Mouse (Mus musculus) heart, embryonic 15.5 days (tissue): ENCODE measurements around the gene Clec11a. TPM values are rescaled to one million over a fixed set of nuclear protein-coding genes. Genes with fewer than 3 reads are reported as not detected.

ENCODE experiments used
- ATAC-seq: fragments of 200-750 bp; cut with Nextera tagmentation; replicated peaks from 2 replicates; pipeline ENCODE4 v1.8.0; 2017; ENCODE audit warnings: low read depth, moderate TSS enrichment; ENCODE audit not compliant: insufficient number of reproducible peaks, insufficient read depth, low FRiP score
- H3K27ac ChIP-seq: fragments of 300-500 bp; sonication (generic); 2 replicates; pipeline ENCODE4 v1.5.1; 2015; ENCODE audit warnings: mild to moderate bottlenecking, inconsistent platforms
- H3K27me3 ChIP-seq: fragments of 300-500 bp; sonication (generic); 2 replicates; pipeline ENCODE4 v1.6.1; 2015; ENCODE audit warnings: inconsistent platforms
- H3K36me3 ChIP-seq: fragments of 300-500 bp; sonication (generic); 2 replicates; pipeline ENCODE4 v1.6.1; 2015; ENCODE audit warnings: mild to moderate bottlenecking, inconsistent platforms
- H3K4me1 ChIP-seq: fragments of 300-500 bp; sonication (generic); replicated peaks from 2 replicates; pipeline ENCODE4 v1.6.1; 2015; ENCODE audit warnings: inconsistent platforms
- H3K4me2 ChIP-seq: fragments of 300-500 bp; sonication (generic); 2 replicates; pipeline ENCODE4 v1.6.1; 2015; ENCODE audit warnings: inconsistent platforms, mild to moderate bottlenecking, moderate library complexity
- H3K4me3 ChIP-seq: fragments of 300-500 bp; sonication (generic); 2 replicates; pipeline ENCODE4 v1.5.1; 2015; ENCODE audit warnings: mild to moderate bottlenecking, inconsistent platforms
- H3K9ac ChIP-seq: fragments of 300-500 bp; sonication (generic); 2 replicates; pipeline ENCODE4 v1.6.1; 2015; ENCODE audit warnings: mild to moderate bottlenecking, inconsistent platforms
- H3K9me3 ChIP-seq: fragments of 300-500 bp; sonication (generic); replicated peaks from 2 replicates; pipeline ENCODE4 v1.6.1; 2016; ENCODE audit warnings: inconsistent platforms
- WGBS: fragments of 180-500 bp; shearing (Covaris S2); methylation state at CpG from one replicate; pipeline ENCODE4 v1.1.7; 2015; ENCODE audit warnings: mixed read lengths; 5-methylcytosine and 5-hydroxymethylcytosine counted together
- polyA plus RNA-seq: library from polyadenylated mRNA; unstranded; fragments of >200 nt; fragmentation: Nextera tagmentation; extraction: Ambion mirVana; gene quantifications from 2 replicates; pipeline ENCODE4 v1.2.1, GENCODE M21; 2015

The Clec11a gene
- polyA plus RNA-seq, 1 experiment from 2014 or later, result 1.0 TPM

DNA sequence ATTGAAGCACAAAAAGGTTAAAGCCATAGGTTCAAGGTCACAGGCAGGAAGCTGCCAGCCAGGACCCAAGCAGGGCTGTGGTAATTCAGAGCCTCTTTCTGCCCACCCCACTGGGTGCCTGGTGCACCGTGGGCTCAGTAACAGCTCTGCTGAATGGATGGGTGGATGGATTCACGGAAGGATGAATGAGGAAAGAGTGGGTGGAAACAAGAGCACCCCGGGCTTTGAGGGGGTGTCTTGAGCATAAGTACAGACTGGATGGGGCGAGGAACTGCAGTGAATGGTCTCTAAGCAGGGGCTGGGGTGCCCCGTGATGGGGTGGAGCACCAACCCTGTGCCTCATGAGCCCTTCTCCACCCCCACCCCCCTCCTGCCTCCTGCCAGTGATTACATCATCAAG, 35.0 kb upstream of the Clec11a start:
- H3K4me1 ChIP-seq, result peaks cover 12% of the 10 kb centered on the region
- H3K27ac ChIP-seq, result no peak overlapping the region
- no peak overlapping the region for H3K4me2 ChIP-seq
- no peaks in the 10 kb centered on the region for H3K9me3 ChIP-seq
- WGBS, result 63% methylated on average over 5 of the region's 5 CpGs
- no peak overlapping the region for H3K4me3 ChIP-seq
- no peak overlapping the region for H3K9ac ChIP-seq
- no peak for ATAC-seq
- no peaks in the 10 kb centered on the region for H3K36me3 ChIP-seq
- peaks cover 86% of the 10 kb centered on the region for H3K27me3 ChIP-seq

GRCm38 (mm10) chr7:44341119-44341518, 34.4 kb upstream of the Clec11a start:
- 64% methylated on average over 10 of the region's 10 CpGs for WGBS
- no peaks in the 10 kb centered on the region for H3K9me3 ChIP-seq
- peaks cover 12% of the 10 kb centered on the region for H3K4me1 ChIP-seq
- no peaks in the 10 kb centered on the region for H3K36me3 ChIP-seq
- H3K9ac ChIP-seq, result no peak overlapping the region
- H3K4me2 ChIP-seq, result no peak overlapping the region
- no peak overlapping the region for H3K4me3 ChIP-seq
- peaks cover 88% of the 10 kb centered on the region for H3K27me3 ChIP-seq
- H3K27ac ChIP-seq, result no peak overlapping the region
- no peak for ATAC-seq

- Histone ChIP-seq H3K9me3 (no peaks in the 10 kb centered on the region), H3K4me3 (no peak overlapping the region), H3K36me3 (no peaks in the 10 kb centered on the region), H3K4me1 (peaks cover 20% of the 10 kb centered on the region), H3K4me2 (no peak overlapping the region), H3K9ac (no peak overlapping the region), H3K27me3 (peaks cover 88% of the 10 kb centered on the region), H3K27ac (no peak overlapping the region)
- no peak for ATAC-seq
- 57% methylated on average over 6 of the region's 6 CpGs for WGBS
These were observed 33.5 kb upstream of the Clec11a start for GRCm38 (mm10) chr7:44340226-44340625.

DNA sequence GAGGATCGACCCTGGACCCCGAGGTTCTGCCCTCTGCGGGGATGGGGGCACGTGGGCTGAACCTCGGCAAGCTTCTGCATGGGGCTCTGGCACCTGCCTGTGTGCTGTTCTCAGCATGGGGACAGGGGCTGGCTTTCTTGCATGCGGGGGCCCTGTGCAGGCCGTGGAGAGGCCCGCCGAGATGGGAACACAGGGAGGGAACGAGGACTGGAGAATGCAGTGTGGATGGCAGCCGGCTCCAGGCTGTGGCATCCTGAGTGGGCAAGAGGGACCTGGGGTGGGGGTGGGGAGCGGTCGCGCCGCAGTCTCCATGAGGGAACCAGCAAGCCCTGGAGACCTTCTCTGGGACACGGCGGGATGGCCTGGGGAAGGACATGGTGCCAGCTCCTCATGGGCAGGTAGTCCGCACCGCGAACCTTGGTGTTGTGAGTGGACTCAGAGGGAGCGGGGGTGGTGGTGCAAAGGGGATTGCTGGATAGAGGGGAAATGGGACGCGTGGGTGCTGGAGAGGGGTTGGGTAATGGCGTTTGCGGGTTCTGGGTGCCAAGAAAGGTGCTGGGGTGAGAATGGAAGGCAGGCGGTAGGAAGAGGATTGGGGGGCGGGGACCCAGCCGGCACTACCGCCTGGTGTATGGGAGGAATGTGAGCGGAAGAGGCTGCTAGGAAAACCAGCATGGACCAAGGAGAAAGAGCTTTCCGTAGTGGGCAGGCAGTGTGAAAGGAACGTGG, 30.6 kb upstream of the Clec11a start:
- WGBS, result 5% methylated on average over 32 of the region's 32 CpGs
- H3K4me2 ChIP-seq, result no peak overlapping the region
- H3K36me3 ChIP-seq, result no peaks in the 10 kb centered on the region
- H3K27me3 ChIP-seq, result peaks cover 91% of the 10 kb centered on the region
- no peak overlapping the region for H3K27ac ChIP-seq
- ATAC-seq, result no peak
- H3K9me3 ChIP-seq, result no peaks in the 10 kb centered on the region
- H3K4me1 ChIP-seq, result peaks cover 12% of the 10 kb centered on the region
- H3K9ac ChIP-seq, result no peak overlapping the region
- H3K4me3 ChIP-seq, result no peak overlapping the region

- Histone ChIP-seq H3K9me3 (no peaks in the 10 kb centered on the region), H3K27me3 (peaks cover 85% of the 10 kb centered on the region), H3K27ac (no peak overlapping the region), H3K4me2 (peak overlapping the region; percentile 65), H3K36me3 (no peaks in the 10 kb centered on the region), H3K9ac (no peak overlapping the region), H3K4me1 (peaks cover 9% of the 10 kb centered on the region), H3K4me3 (peak overlapping the region; percentile 41)
- no peak for ATAC-seq
- 4% methylated on average over 43 of the region's 54 CpGs for WGBS
These were observed 29.6 kb upstream of the Clec11a start for GRCm38 (mm10) chr7:44336046-44337021.

GRCm38 (mm10) chr7:44335031-44335878, 28.6 kb upstream of the Clec11a start:
- peak overlapping the region; percentile 65 for H3K4me2 ChIP-seq
- peak overlapping the region; percentile 41 for H3K4me3 ChIP-seq
- no peaks in the 10 kb centered on the region for H3K9me3 ChIP-seq
- H3K27ac ChIP-seq, result no peak overlapping the region
- peaks cover 82% of the 10 kb centered on the region for H3K27me3 ChIP-seq
- no peaks in the 10 kb centered on the region for H3K36me3 ChIP-seq
- ATAC-seq, result peak; percentile 44; the same call in 1 of the 2 replicates
- H3K4me1 ChIP-seq, result peaks cover 9% of the 10 kb centered on the region
- WGBS, result 7% methylated on average over 23 of the region's 40 CpGs
- no peak overlapping the region for H3K9ac ChIP-seq

GRCm38 (mm10) chr7:44334139-44334538, 27.4 kb upstream of the Clec11a start:
- Histone ChIP-seq H3K4me1 (peaks cover 9% of the 10 kb centered on the region), H3K4me2 (no peak overlapping the region), H3K27ac (no peak overlapping the region), H3K27me3 (peaks cover 80% of the 10 kb centered on the region), H3K9ac (no peak overlapping the region), H3K36me3 (no peaks in the 10 kb centered on the region), H3K4me3 (no peak overlapping the region), H3K9me3 (no peaks in the 10 kb centered on the region)
- ATAC-seq, result no peak
- 52% methylated on average over 14 of the region's 14 CpGs for WGBS

DNA sequence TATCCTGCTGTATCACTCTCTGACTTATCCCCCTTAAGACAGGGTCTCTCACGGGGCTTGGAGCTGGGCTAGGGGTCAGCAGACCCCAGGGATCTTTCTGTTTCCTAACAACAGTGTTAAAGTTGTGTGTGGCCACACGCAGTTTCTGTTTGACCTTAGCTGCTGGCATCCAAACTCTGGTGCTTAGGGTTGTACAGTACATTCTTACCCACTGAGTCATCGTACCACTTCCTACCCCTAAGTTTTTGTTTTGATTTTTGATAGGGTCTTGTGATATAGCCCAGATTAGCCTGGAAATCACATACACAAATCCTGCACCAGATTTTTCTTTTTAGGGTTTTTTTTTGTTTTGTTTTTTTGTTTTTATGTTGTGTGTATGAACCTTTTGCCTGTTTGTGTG, 25.6 kb upstream of the Clec11a start:
- H3K36me3 ChIP-seq, result no peaks in the 10 kb centered on the region
- 41% methylated on average over 3 of the region's 3 CpGs for WGBS
- H3K27me3 ChIP-seq, result peaks cover 75% of the 10 kb centered on the region

DNA sequence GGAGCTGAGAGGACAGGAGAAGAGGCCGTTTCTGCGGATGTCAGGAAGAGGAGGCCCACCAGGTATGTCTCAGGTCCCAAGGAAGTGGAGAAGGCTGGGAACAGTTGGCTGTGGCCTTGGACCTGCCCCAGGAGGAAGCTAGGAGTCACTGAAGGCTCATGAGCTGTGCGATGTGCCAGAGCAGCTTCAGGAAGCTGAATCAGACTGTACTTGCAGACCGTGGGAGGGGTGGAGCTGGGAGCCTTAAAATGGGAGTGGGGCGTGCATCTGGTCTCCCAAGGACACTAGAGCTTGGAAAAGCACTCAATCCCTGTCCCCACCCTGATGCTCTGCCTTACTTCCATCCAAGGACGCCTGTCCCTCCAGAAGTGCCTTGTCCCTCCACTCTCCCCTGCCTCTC, 19.9 kb upstream of the Clec11a start:
- Histone ChIP-seq H3K27ac (no peak overlapping the region), H3K9me3 (no peaks in the 10 kb centered on the region), H3K9ac (no peak overlapping the region), H3K4me2 (no peak overlapping the region), H3K4me1 (no peaks in the 10 kb centered on the region), H3K36me3 (no peaks in the 10 kb centered on the region), H3K4me3 (no peak overlapping the region), H3K27me3 (peaks cover 52% of the 10 kb centered on the region)
- WGBS, result 45% methylated on average over 6 of the region's 6 CpGs
- no peak for ATAC-seq

More for the DNA sequence above, 25.6 kb upstream of the Clec11a start:
- ATAC-seq, result no peak
- Histone ChIP-seq H3K27ac (no peak overlapping the region), H3K9ac (no peak overlapping the region), H3K9me3 (no peaks in the 10 kb centered on the region), H3K4me3 (no peak overlapping the region), H3K4me2 (no peak overlapping the region), H3K4me1 (peaks cover 9% of the 10 kb centered on the region)

- Histone ChIP-seq H3K9ac (no peak overlapping the region), H3K27me3 (peaks cover 27% of the 10 kb centered on the region), H3K9me3 (no peaks in the 10 kb centered on the region), H3K4me3 (no peak overlapping the region), H3K27ac (no peak overlapping the region), H3K4me2 (no peak overlapping the region), H3K36me3 (no peaks in the 10 kb centered on the region), H3K4me1 (no peaks in the 10 kb centered on the region)
- WGBS, result 90% methylated on average over 1 of the region's 1 CpGs
- ATAC-seq, result no peak
These were observed 15.6 kb upstream of the Clec11a start for GRCm38 (mm10) chr7:44322290-44322689.

GRCm38 (mm10) chr7:44320886-44321285, 14.2 kb upstream of the Clec11a start:
- Histone ChIP-seq H3K4me3 (no peak overlapping the region), H3K9me3 (no peaks in the 10 kb centered on the region), H3K36me3 (no peaks in the 10 kb centered on the region), H3K27me3 (peaks cover 22% of the 10 kb centered on the region), H3K4me2 (no peak overlapping the region), H3K27ac (no peak overlapping the region), H3K9ac (no peak overlapping the region), H3K4me1 (no peaks in the 10 kb centered on the region)
- WGBS, result 42% methylated on average over 8 of the region's 8 CpGs
- ATAC-seq, result no peak
